Mouse (Mus musculus): ENCODE data around the gene Gm13089.
"Not testable (repeated sequence)": the region's sequence is repeated elsewhere in the genome, so short reads cannot be mapped to it uniquely, and the experiment has no call there.

Gm13089 gene

DNA sequence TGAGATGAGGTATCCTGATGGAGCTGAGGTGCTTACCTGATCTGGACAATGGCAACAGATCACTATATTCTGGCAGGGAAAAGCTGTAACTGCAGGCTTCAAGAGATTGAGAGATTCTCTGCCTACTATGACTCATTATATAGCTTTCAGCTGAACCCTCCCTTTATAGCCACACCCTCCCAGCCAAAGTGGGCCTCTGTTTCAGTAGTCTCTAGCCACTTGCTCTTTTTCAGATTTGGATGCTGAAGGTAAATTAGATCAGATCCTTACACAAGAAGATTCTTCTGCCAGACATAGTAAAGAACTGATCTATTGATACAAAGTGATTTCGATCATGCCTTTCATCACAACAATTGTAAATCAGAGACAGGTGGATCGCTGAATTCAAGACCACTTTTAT, at the start of gene Gm13089:
TSS of gene Gm13089 (minus strand) at position 101 of the 400 bp plus-strand sequence.
- DNase-seq (ENCODE audit: low read depth, low spot score), result no peak

DNA sequence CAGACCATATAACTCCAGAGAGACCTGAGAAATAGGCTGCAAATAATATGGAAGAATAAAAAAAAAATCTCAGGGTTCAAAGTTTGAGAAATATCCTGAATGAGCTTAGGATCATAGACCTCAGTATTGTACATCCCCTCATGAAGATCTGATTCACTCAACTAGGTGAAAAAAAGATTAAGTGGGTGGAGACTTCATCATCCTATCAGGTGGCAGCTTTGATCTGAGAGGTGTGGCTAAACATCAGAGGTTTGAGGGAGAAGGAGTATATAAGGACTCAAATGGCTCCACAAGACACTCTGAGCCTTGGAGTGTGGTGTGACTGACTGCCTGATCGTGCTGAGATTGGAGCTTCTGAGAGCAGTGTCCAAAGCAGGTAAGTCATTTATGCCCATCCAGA, 16.6 kb upstream of the Gm13089 start, which contains the start of gene Gm13078:
TSS of gene Gm13078 (plus strand) at position 301 of the 400 bp plus-strand sequence.
- no peak for DNase-seq (ENCODE audit: low read depth, low spot score)

DNA sequence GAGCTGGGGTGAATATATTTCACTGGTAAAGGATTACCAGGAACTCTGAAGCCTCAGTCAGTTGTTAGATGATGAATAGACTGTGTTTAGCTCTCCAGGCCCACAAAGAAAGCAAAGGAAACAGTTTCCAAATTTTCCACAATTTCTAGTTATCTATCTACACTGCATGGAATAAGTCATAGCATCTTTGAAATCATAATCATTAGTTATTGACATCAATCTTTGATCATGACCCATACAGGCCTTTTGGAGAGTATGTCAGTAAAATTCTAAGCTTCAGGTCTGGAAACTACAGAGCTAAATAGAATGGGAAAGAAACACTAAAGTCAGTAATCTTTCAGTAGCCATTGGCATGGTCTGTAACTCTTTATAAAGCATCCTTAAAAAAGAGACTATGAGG, 45.4 kb downstream of the Gm13089 start, which contains the start of gene Gm13088:
TSS of gene Gm13088 (minus strand) at position 101 of the 400 bp plus-strand sequence.
- not testable (repeated sequence) for DNase-seq (ENCODE audit: low read depth, low spot score)

Data from telencephalon, adult 2 months (tissue).